Mouse (Mus musculus) lung, embryonic 15.5 days (tissue): ENCODE measurements around the gene Zfp346. TPM values are rescaled to one million over a fixed set of nuclear protein-coding genes. Genes with fewer than 3 reads are reported as not detected.

Source experiments
- ATAC-seq: fragments of 200-750 bp; cut with Nextera tagmentation; 2 replicates; pipeline ENCODE4 v1.8.0; 2017; ENCODE audit warnings: moderate number of reproducible peaks, borderline replicate concordance; ENCODE audit not compliant: low FRiP score, low TSS enrichment; ENCODE audit errors: extremely low read depth
- H3K27ac ChIP-seq: fragments of 300-500 bp; sonication (generic); 2 replicates; pipeline ENCODE4 v1.5.1; 2015; ENCODE audit warnings: moderate library complexity, mild to moderate bottlenecking, inconsistent platforms
- H3K27me3 ChIP-seq: fragments of 300-500 bp; sonication (generic); 2 replicates; pipeline ENCODE4 v1.6.1; 2015; ENCODE audit warnings: inconsistent platforms
- H3K36me3 ChIP-seq: fragments of 300-500 bp; sonication (generic); 2 replicates; pipeline ENCODE4 v1.6.1; 2015; ENCODE audit warnings: inconsistent platforms
- H3K4me1 ChIP-seq: fragments of 300-500 bp; sonication (generic); 2 replicates; pipeline ENCODE4 v1.6.1; 2015; ENCODE audit warnings: inconsistent platforms
- H3K4me2 ChIP-seq: fragments of 300-500 bp; sonication (generic); 2 replicates; pipeline ENCODE4 v1.6.1; 2015; ENCODE audit warnings: inconsistent platforms, mild to moderate bottlenecking, moderate library complexity
- H3K4me3 ChIP-seq: fragments of 300-500 bp; sonication (generic); 2 replicates; pipeline ENCODE4 v1.5.1; 2015; ENCODE audit warnings: mild to moderate bottlenecking, inconsistent platforms
- H3K9ac ChIP-seq: fragments of 300-500 bp; sonication (generic); 2 replicates; pipeline ENCODE4 v1.6.1; 2015; ENCODE audit warnings: inconsistent platforms
- H3K9me3 ChIP-seq: fragments of 300-500 bp; sonication (generic); 2 replicates; pipeline ENCODE4 v1.6.1; 2016; ENCODE audit warnings: inconsistent platforms
- WGBS: fragments of 180-500 bp; shearing (Covaris S2); methylation state at CpG from one replicate; pipeline ENCODE4 v1.1.7; 2015; 5-methylcytosine and 5-hydroxymethylcytosine counted together
- polyA plus RNA-seq: library from polyadenylated mRNA; unstranded; fragments of >200 nt; fragmentation: Nextera tagmentation; extraction: Ambion mirVana; gene quantifications from 2 replicates; pipeline ENCODE4 v1.2.1, GENCODE M21; 2015

Zfp346 gene
- polyA plus RNA-seq, 1 experiment from 2014 or later: 20.1 TPM

GRCm38 (mm10) chr13:55102366-55102765, 2.7 kb upstream of the Zfp346 start:
- Histone ChIP-seq H3K4me2 (no peak overlapping the region), H3K36me3 (no peaks in the 10 kb centered on the region), H3K4me3 (no peak overlapping the region), H3K9ac (no peak overlapping the region), H3K9me3 (no peaks in the 10 kb centered on the region), H3K27me3 (no peaks in the 10 kb centered on the region), H3K4me1 (peaks cover 19% of the 10 kb centered on the region), H3K27ac (no peak overlapping the region)
- ATAC-seq: no peak
- 93% methylated on average over 3 of the region's 3 CpGs for WGBS

- no peak for ATAC-seq
- no peak overlapping the region for H3K4me2 ChIP-seq
Observed at GRCm38 (mm10) chr13:55103351-55103750, 1.8 kb upstream of the Zfp346 start.

GRCm38 (mm10) chr13:55105953-55106691, 1.0 kb downstream of the Zfp346 start:
- peak overlapping the region; percentile 81 for H3K27ac ChIP-seq
- no peaks in the 10 kb centered on the region for H3K9me3 ChIP-seq

More at GRCm38 (mm10) chr13:55103351-55103750, 1.8 kb upstream of the Zfp346 start:
- H3K27ac ChIP-seq: no peak overlapping the region
- H3K4me3 ChIP-seq: no peak overlapping the region
- peaks cover 4% of the 10 kb centered on the region; the same call in 1 of the 2 replicates for H3K36me3 ChIP-seq
- WGBS: 36% methylated on average over 2 of the region's 2 CpGs
- peaks cover 19% of the 10 kb centered on the region for H3K4me1 ChIP-seq
- H3K9ac ChIP-seq: no peak overlapping the region
- H3K27me3 ChIP-seq: no peaks in the 10 kb centered on the region
- H3K9me3 ChIP-seq: no peaks in the 10 kb centered on the region

GRCm38 (mm10) chr13:55107116-55107515, 2.0 kb downstream of the Zfp346 start:
- 86% methylated on average over 4 of the region's 4 CpGs for WGBS
- peaks cover 9% of the 10 kb centered on the region; the same call in 1 of the 2 replicates for H3K36me3 ChIP-seq
- peaks cover 12% of the 10 kb centered on the region for H3K4me1 ChIP-seq
- H3K9ac ChIP-seq: no peak overlapping the region
- no peaks in the 10 kb centered on the region for H3K9me3 ChIP-seq
- H3K4me2 ChIP-seq: no peak overlapping the region
- H3K4me3 ChIP-seq: no peak overlapping the region
- H3K27me3 ChIP-seq: no peaks in the 10 kb centered on the region
- ATAC-seq: no peak
- no peak overlapping the region for H3K27ac ChIP-seq

More at GRCm38 (mm10) chr13:55105953-55106691, 1.0 kb downstream of the Zfp346 start:
- H3K9ac ChIP-seq: peak overlapping the region; percentile 74
- peaks cover 12% of the 10 kb centered on the region for H3K4me1 ChIP-seq
- H3K4me2 ChIP-seq: peak overlapping the region; percentile 66
- 12% methylated on average over 8 of the region's 8 CpGs for WGBS
- H3K36me3 ChIP-seq: peaks cover 9% of the 10 kb centered on the region; the same call in 1 of the 2 replicates
- peak overlapping the region; percentile 87 for H3K4me3 ChIP-seq
- no peak for ATAC-seq
- no peaks in the 10 kb centered on the region for H3K27me3 ChIP-seq

- Histone ChIP-seq H3K9me3 (no peaks in the 10 kb centered on the region), H3K27me3 (no peaks in the 10 kb centered on the region), H3K4me3 (no peak overlapping the region), H3K27ac (no peak overlapping the region), H3K4me1 (peaks cover 12% of the 10 kb centered on the region), H3K9ac (no peak overlapping the region), H3K36me3 (peaks cover 9% of the 10 kb centered on the region; the same call in 1 of the 2 replicates), H3K4me2 (no peak overlapping the region)
- WGBS: 80% methylated on average over 8 of the region's 8 CpGs
- no peak for ATAC-seq
Observed at GRCm38 (mm10) chr13:55107694-55108093, 2.6 kb downstream of the Zfp346 start.

GRCm38 (mm10) chr13:55114375-55114774, 9.3 kb downstream of the Zfp346 start:
- Histone ChIP-seq H3K27me3 (no peaks in the 10 kb centered on the region), H3K9me3 (no peaks in the 10 kb centered on the region), H3K4me1 (no peaks in the 10 kb centered on the region), H3K4me3 (no peak overlapping the region), H3K36me3 (peaks cover 53% of the 10 kb centered on the region), H3K4me2 (no peak overlapping the region), H3K27ac (no peak overlapping the region), H3K9ac (no peak overlapping the region)
- WGBS: 79% methylated on average over 6 of the region's 6 CpGs
- ATAC-seq: no peak

- Histone ChIP-seq H3K4me2 (no peak overlapping the region), H3K4me1 (no peaks in the 10 kb centered on the region), H3K36me3 (peaks cover 52% of the 10 kb centered on the region), H3K27me3 (no peaks in the 10 kb centered on the region), H3K9me3 (no peaks in the 10 kb centered on the region), H3K9ac (no peak overlapping the region), H3K4me3 (no peak overlapping the region), H3K27ac (no peak overlapping the region)
- WGBS: 82% methylated on average over 6 of the region's 6 CpGs
- no peak for ATAC-seq
Observed at GRCm38 (mm10) chr13:55124903-55125302, 19.8 kb downstream of the Zfp346 start.

- Histone ChIP-seq H3K27ac (no peak within 1 kb of the TSS), H3K4me3 (no peak within 1 kb of the TSS), H3K4me1 (peaks cover 3% of the 10 kb centered on the region; the same call in 1 of the 2 replicates), H3K36me3 (peaks cover 23% of the 10 kb centered on the region), H3K9me3 (no peaks in the 10 kb centered on the region), H3K27me3 (no peaks in the 10 kb centered on the region), H3K4me2 (no peak within 1 kb of the TSS), H3K9ac (no peak within 1 kb of the TSS)
- no peak for ATAC-seq
- WGBS: 95% methylated on average over 2 of the region's 2 CpGs
Observed at GRCm38 (mm10) chr13:55133448-55133847, 28.3 kb downstream of the Zfp346 start, which contains the start of gene Gm17617. Gene Gm17617 (minus strand): TSS chr13:55133548.

- no peak for ATAC-seq
- Histone ChIP-seq H3K9ac (no peak overlapping the region), H3K27ac (no peak overlapping the region)
Observed at GRCm38 (mm10) chr13:55135382-55135781, 30.3 kb downstream of the Zfp346 start.

GRCm38 (mm10) chr13:55140271-55140670, 35.2 kb downstream of the Zfp346 start:
- WGBS: 60% methylated on average over 2 of the region's 2 CpGs

More at GRCm38 (mm10) chr13:55135382-55135781, 30.3 kb downstream of the Zfp346 start:
- H3K4me1 ChIP-seq: peaks cover 3% of the 10 kb centered on the region; the same call in 1 of the 2 replicates
- H3K4me2 ChIP-seq: no peak overlapping the region
- no peaks in the 10 kb centered on the region for H3K9me3 ChIP-seq
- WGBS: under 1% methylated on average over 5 of the region's 5 CpGs
- no peaks in the 10 kb centered on the region for H3K27me3 ChIP-seq
- peaks cover 19% of the 10 kb centered on the region for H3K36me3 ChIP-seq
- no peak overlapping the region for H3K4me3 ChIP-seq

GRCm38 (mm10) chr13:55152621-55153415, 47.7 kb downstream of the Zfp346 start, which contains the start of gene Fgfr4:
Gene Fgfr4 (plus strand): TSS chr13:55152640.
- WGBS: 1% methylated on average over 68 of the region's 68 CpGs
- peak within 1 kb of the TSS; percentile 62 for H3K9ac ChIP-seq
- peaks cover 18% of the 10 kb centered on the region for H3K4me1 ChIP-seq
- no peaks in the 10 kb centered on the region for H3K9me3 ChIP-seq
- H3K36me3 ChIP-seq: peaks cover 6% of the 10 kb centered on the region
- peak within 1 kb of the TSS; percentile 68 for H3K4me3 ChIP-seq
- H3K27me3 ChIP-seq: 0 out of 2 replicates have a peak, but pooled peaks cover 6% of the 10 kb centered on the region
- H3K4me2 ChIP-seq: peak within 1 kb of the TSS; percentile 85
- H3K27ac ChIP-seq: peak within 1 kb of the TSS; percentile 92
- ATAC-seq: peak; percentile 76

More at GRCm38 (mm10) chr13:55140271-55140670, 35.2 kb downstream of the Zfp346 start:
- H3K27me3 ChIP-seq: no peaks in the 10 kb centered on the region
- H3K4me1 ChIP-seq: peaks cover 3% of the 10 kb centered on the region; the same call in 1 of the 2 replicates
- no peaks in the 10 kb centered on the region for H3K9me3 ChIP-seq
- H3K9ac ChIP-seq: no peak overlapping the region
- no peak overlapping the region for H3K4me3 ChIP-seq
- no peaks in the 10 kb centered on the region for H3K36me3 ChIP-seq
- no peak overlapping the region for H3K27ac ChIP-seq
- no peak for ATAC-seq
- H3K4me2 ChIP-seq: no peak overlapping the region
